Mouse (Mus musculus): Measurements from ENCODE around the gene Pknox1. TPM values are rescaled to one million over a fixed set of nuclear protein-coding genes. Genes with fewer than 3 reads are reported as not detected.

Gene Pknox1
- polyA plus RNA-seq (2014; fragmentation: Illumina TruSeq; extraction: RNeasy Lipid Tissue Mini Kit (QIAGEN cat#74804)) = 8.7 TPM

DNA sequence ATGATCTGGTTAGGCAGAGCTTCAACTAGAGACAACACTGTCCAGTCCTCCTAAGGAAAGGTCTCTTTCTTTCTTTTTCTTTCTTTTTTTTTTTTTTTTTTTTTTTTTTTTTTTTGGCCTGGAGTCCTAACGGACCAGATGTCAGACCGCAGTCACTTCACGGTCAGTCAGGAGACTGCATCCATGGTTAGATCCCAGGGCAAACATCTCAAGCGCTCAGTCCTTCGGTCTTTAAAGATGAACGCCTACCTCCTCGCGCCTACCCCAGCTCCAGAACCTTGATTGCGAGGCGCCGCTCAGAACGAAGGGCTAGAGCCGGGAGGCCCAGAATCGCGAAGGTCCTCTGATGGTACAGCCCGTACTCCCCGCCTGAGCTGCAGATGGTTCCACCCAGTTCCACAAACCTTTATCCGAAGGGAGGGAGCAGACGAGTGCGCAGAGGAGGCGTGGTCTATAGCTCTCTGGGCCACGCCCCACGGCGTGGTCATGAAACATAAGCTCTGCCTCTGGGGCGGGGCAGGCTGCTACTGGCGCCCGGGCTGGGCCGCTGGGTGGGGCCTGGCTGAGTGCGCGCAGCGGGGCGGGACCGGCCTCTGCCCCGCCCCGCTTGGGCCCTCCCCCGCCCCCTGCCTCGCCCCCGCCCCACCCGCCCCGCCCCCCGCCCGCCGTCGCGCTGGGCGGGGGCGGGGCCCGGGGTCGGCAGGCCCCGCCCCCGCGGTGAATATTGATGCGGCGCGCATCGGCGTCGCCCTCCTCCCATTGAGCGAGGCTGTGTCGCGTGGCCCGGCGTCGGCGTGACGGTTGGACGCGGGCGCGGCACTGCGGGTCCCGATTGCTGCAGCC is at the start of gene Pknox1:
Gene Pknox1 (plus strand): TSS at position 720 of the 843 bp plus-strand sequence.

DNA sequence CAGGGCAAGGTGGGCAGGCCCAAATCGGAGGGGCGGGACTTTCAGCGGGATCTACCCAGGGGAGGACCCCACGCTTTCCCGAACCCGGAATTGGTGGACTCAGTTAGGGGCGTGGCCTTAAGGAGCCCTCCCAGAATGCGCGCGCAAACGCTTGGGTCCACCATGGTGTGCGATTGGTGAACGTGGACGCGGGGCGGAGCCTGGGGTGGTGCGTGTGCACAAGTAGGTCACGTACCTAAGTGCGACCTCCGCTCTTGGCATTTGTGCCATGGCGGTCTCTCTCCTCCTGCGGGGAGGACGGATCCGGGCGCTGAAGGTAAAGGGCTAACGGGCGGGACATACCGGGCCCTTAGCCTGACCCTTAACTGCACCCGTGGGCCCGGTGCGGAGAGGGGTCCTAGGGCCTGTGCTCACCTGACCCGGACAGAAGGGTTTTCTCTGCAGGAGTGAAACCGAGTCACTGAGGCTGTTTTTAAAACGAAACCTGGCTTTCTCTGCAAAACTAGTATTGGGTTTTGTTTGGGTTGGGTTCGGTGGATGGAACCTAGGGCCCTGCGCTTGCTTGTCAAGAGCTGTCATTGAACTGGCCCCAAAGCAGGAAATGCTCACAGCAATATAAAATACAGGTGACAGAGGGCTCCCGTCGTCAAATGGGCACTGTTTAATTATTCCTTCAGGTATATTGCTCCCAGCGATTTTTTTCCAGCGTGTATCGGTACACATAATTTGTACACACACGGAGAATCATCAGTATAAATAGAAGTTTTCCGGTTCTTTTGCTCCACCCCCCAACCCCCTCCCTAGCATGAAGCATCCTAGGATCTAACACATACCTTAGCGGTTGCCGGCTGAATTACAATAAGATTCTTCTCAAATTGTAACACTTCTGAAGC is 44.3 kb upstream of the Pknox1 start, which contains the start of the genes Wdr4 and Ndufv3:
Gene Wdr4 (minus strand): TSS at position 35 of the 893 bp plus-strand sequence.
Gene Ndufv3 (plus strand): TSS at position 170 of the 893 bp plus-strand sequence.

DNA sequence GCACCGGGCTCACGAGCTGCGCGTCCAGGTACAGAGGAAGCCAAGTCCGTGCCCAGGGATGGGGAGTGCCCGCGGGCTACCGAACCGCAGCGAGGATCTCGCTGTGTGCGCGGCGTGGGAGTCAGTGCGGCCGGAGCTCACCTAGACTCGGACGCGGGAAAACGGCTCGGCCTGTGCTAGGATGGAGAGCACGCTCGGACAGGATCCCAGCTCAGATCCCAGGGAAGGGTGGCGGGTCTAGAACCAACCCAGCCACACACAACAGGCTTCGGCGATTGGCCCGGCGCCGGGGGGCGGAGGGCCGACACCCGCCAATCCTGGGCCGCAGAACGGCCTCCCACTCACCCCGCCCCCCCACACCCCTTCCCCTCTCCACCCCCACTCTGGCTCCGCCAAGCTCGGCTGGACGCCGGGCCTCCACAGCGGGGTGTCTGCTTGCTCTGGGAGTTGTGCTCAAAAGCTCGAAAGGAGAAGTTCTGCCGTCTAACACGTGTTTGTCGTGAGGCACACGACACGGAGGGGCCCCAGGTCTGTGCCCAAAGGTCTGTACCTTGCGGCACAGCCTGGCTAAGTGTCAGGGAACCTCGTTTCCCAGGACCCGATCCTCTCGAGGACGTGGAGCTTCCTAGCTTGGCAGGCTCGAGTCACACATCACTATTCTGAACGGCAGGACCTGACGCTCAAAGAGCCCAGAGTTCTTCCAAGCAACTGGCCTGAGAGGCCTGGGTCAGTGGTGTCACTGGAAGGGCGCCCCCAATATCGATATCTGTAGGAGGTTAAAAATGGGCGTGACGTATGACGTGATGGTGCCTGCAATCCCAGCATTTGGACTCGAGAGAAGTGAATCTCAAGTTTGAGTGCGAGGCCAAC is 72.6 kb downstream of the Pknox1 start, which contains the start of gene Cbs:
Gene Cbs (minus strand): TSS at position 297 of the 870 bp plus-strand sequence.

Other genes starting within 250 kb of the Pknox1 start
- gene Pde9a, start 178.5 kb upstream of the Pknox1 start, polyA plus RNA-seq (2014; fragmentation: Illumina TruSeq; extraction: RNeasy Lipid Tissue Mini Kit (QIAGEN cat#74804)) = 0.83 TPM
- gene Wdr4, start 44.8 kb upstream of the Pknox1 start, polyA plus RNA-seq (2014; fragmentation: Illumina TruSeq; extraction: RNeasy Lipid Tissue Mini Kit (QIAGEN cat#74804)) = 4.8 TPM
- 11.2 TPM for gene Ndufv3, start 44.6 kb upstream of the Pknox1 start, polyA plus RNA-seq (2014; fragmentation: Illumina TruSeq; extraction: RNeasy Lipid Tissue Mini Kit (QIAGEN cat#74804))
- gene Cbs, start 72.5 kb downstream of the Pknox1 start, polyA plus RNA-seq (2014; fragmentation: Illumina TruSeq; extraction: RNeasy Lipid Tissue Mini Kit (QIAGEN cat#74804)) = 18.9 TPM
- 126 TPM for gene U2af1, start 94.2 kb downstream of the Pknox1 start, polyA plus RNA-seq (2014; fragmentation: Illumina TruSeq; extraction: RNeasy Lipid Tissue Mini Kit (QIAGEN cat#74804))
- not detected for gene Cryaa, start 113.1 kb downstream of the Pknox1 start, polyA plus RNA-seq (2014; fragmentation: Illumina TruSeq; extraction: RNeasy Lipid Tissue Mini Kit (QIAGEN cat#74804))